Mouse (Mus musculus): Measurements from ENCODE around the gene Kif5c.

Gene Kif5c

GRCm38 (mm10) chr2:49815696-49816320, 196.7 kb downstream of the Kif5c start:
- H3K27me3 ChIP-seq (ENCODE audit: control insufficient read depth, insufficient read depth, low read length, poor library complexity, severe bottlenecking) = no peaks in the 10 kb centered on the region
- DNase-seq (ENCODE audit: low read depth, low spot score) = no peak
- H3K36me3 ChIP-seq (ENCODE audit: control insufficient read depth, insufficient read depth, low read length, poor library complexity, severe bottlenecking) = no peaks in the 10 kb centered on the region

GRCm38 (mm10) chr2:49816549-49816948, 197.5 kb downstream of the Kif5c start:
- no peak for DNase-seq (ENCODE audit: low read depth, low spot score)
- no peaks in the 10 kb centered on the region for H3K36me3 ChIP-seq (ENCODE audit: control insufficient read depth, insufficient read depth, low read length, poor library complexity, severe bottlenecking)
- H3K27me3 ChIP-seq (ENCODE audit: control insufficient read depth, insufficient read depth, low read length, poor library complexity, severe bottlenecking) = no peaks in the 10 kb centered on the region

GRCm38 (mm10) chr2:49817151-49817550, 198.1 kb downstream of the Kif5c start:
- no peak for DNase-seq (ENCODE audit: low read depth, low spot score)
- Histone ChIP-seq H3K36me3 (ENCODE audit: control insufficient read depth, insufficient read depth, low read length, poor library complexity, severe bottlenecking) (no peaks in the 10 kb centered on the region), H3K27me3 (ENCODE audit: control insufficient read depth, insufficient read depth, low read length, poor library complexity, severe bottlenecking) (no peaks in the 10 kb centered on the region)

GRCm38 (mm10) chr2:49818126-49818525, 199.0 kb downstream of the Kif5c start:
- H3K27me3 ChIP-seq (ENCODE audit: control insufficient read depth, insufficient read depth, low read length, poor library complexity, severe bottlenecking) = no peaks in the 10 kb centered on the region
- DNase-seq (ENCODE audit: low read depth, low spot score) = no peak

GRCm38 (mm10) chr2:49822312-49822711, 203.2 kb downstream of the Kif5c start:
- H3K36me3 ChIP-seq (ENCODE audit: control insufficient read depth, insufficient read depth, low read length, poor library complexity, severe bottlenecking) = no peaks in the 10 kb centered on the region
- no peak for DNase-seq (ENCODE audit: low read depth, low spot score)
- H3K27me3 ChIP-seq (ENCODE audit: control insufficient read depth, insufficient read depth, low read length, poor library complexity, severe bottlenecking) = no peaks in the 10 kb centered on the region

More at GRCm38 (mm10) chr2:49818126-49818525, 199.0 kb downstream of the Kif5c start:
- H3K36me3 ChIP-seq (ENCODE audit: control insufficient read depth, insufficient read depth, low read length, poor library complexity, severe bottlenecking) = no peaks in the 10 kb centered on the region
